Mouse (Mus musculus) heart, embryonic 12.5 days (tissue): ENCODE results near the gene Parva. TPM values are rescaled to one million over a fixed set of nuclear protein-coding genes. Genes with fewer than 3 reads are reported as not detected.

Experiments
- ATAC-seq: fragments of 200-750 bp; cut with Nextera tagmentation; 2 replicates; pipeline ENCODE4 v1.8.0; 2017; ENCODE audit warnings: moderate TSS enrichment, moderate library complexity; ENCODE audit not compliant: insufficient number of reproducible peaks, low FRiP score
- H3K27ac ChIP-seq: fragments of 300-500 bp; sonication (generic); 2 replicates; pipeline ENCODE4 v1.5.1; 2016; ENCODE audit warnings: mild to moderate bottlenecking, moderate library complexity; ENCODE audit not compliant: poor library complexity, severe bottlenecking
- H3K27me3 ChIP-seq: fragments of 300-500 bp; sonication (generic); replicated peaks from 2 replicates; pipeline ENCODE4 v1.6.1; 2016; ENCODE audit warnings: mild to moderate bottlenecking, moderate library complexity
- H3K36me3 ChIP-seq: fragments of 300-500 bp; sonication (generic); 2 replicates; pipeline ENCODE4 v1.6.1; 2016; ENCODE audit warnings: mild to moderate bottlenecking, moderate library complexity
- H3K4me1 ChIP-seq: fragments of 300-500 bp; sonication (generic); replicated peaks from 2 replicates; pipeline ENCODE4 v1.6.1; 2016; ENCODE audit warnings: mild to moderate bottlenecking
- H3K4me2 ChIP-seq: fragments of 300-500 bp; sonication (generic); 2 replicates; pipeline ENCODE4 v1.6.1; 2016; ENCODE audit warnings: mild to moderate bottlenecking, moderate library complexity
- H3K4me3 ChIP-seq: fragments of 300-500 bp; sonication (generic); 2 replicates; pipeline ENCODE4 v1.5.1; 2016; ENCODE audit warnings: mild to moderate bottlenecking
- H3K9ac ChIP-seq: fragments of 300-500 bp; sonication (generic); 2 replicates; pipeline ENCODE4 v1.6.1; 2016; ENCODE audit warnings: mild to moderate bottlenecking, moderate library complexity
- H3K9me3 ChIP-seq: fragments of 300-500 bp; sonication (generic); replicated peaks from 2 replicates; pipeline ENCODE4 v1.6.1; 2016; ENCODE audit warnings: mild to moderate bottlenecking, moderate library complexity
- WGBS: fragments of 180-500 bp; shearing (Covaris S2); methylation state at CpG from one replicate; pipeline ENCODE4 v1.1.7; 2016; 5-methylcytosine and 5-hydroxymethylcytosine counted together
- polyA plus RNA-seq: library from polyadenylated mRNA; unstranded; fragments of >200 nt; fragmentation: Nextera tagmentation; extraction: Ambion mirVana; gene quantifications from 2 replicates; pipeline ENCODE4 v1.2.1, GENCODE M21; 2016

Gene Parva
- polyA plus RNA-seq, 1 experiment from 2014 or later = 103 TPM

DNA sequence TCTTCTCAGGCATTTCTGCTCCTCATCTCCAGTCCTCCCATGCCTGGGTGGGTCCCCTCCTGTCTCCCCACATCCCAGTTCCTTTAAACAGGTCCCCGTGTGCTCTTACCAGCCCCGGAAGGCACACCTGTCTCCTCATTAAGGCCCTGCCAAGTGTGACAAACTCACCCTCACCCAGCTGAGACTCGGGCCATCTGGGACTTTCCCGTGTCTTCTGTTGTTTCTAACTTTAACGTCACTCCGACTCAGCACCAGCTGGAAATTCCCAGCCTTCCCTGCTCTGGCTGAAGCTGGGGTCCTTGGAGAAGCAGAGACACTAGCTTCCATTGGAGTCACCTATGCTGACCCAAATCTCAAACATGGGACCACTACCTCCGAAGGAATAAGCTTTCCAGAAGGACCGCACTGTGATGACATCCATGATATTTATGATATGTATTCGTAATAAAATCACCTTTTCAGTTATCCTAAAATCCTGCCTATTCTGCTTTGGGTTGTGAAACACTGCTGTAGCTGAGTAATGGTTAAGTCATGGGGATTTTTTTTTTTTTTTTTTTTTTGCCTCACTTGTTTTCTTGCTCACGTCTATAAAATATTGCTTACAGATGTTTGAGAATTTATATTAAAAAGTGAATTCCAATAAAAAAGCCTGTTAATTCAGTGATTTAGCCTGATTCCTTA is 72.3 kb downstream of the Parva start:
- ATAC-seq = no peak
- Histone ChIP-seq H3K9me3 (no peaks in the 10 kb centered on the region), H3K4me2 (no peak overlapping the region), H3K36me3 (no peaks in the 10 kb centered on the region), H3K9ac (no peak overlapping the region), H3K27ac (no peak overlapping the region; the same call in 1 of the 2 replicates), H3K4me1 (peaks cover 62% of the 10 kb centered on the region), H3K27me3 (no peaks in the 10 kb centered on the region), H3K4me3 (no peak overlapping the region)
- whole genome bisulfite sequencing = 46% methylated on average over 10 of the region's 10 CpGs

DNA sequence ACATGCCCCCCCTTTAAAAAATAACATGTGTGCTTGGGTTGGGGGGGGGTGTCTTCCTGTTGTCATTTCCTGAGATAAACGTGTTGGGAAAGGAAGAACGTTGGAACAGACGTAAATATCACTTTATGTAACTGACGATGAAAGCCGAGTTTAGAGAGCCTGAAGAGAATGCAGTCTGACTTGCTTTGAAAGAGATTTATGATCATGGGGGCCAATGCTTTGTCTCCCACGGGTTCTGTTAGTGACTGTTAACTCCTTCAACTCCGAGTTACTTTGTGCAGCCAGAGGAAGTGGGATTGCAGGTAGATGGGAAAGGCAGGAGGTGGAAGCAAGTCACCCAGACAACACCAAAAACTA is 72.8 kb downstream of the Parva start:
- Histone ChIP-seq H3K4me1 (peaks cover 57% of the 10 kb centered on the region), H3K36me3 (no peaks in the 10 kb centered on the region), H3K4me2 (0 out of 2 replicates have a peak overlapping the region, but pooled peaks have one; percentile 8), H3K9me3 (no peaks in the 10 kb centered on the region), H3K27ac (no peak overlapping the region), H3K4me3 (no peak overlapping the region), H3K27me3 (no peaks in the 10 kb centered on the region), H3K9ac (no peak overlapping the region)
- ATAC-seq = no peak
- WGBS = 40% methylated on average over 7 of the region's 7 CpGs

DNA sequence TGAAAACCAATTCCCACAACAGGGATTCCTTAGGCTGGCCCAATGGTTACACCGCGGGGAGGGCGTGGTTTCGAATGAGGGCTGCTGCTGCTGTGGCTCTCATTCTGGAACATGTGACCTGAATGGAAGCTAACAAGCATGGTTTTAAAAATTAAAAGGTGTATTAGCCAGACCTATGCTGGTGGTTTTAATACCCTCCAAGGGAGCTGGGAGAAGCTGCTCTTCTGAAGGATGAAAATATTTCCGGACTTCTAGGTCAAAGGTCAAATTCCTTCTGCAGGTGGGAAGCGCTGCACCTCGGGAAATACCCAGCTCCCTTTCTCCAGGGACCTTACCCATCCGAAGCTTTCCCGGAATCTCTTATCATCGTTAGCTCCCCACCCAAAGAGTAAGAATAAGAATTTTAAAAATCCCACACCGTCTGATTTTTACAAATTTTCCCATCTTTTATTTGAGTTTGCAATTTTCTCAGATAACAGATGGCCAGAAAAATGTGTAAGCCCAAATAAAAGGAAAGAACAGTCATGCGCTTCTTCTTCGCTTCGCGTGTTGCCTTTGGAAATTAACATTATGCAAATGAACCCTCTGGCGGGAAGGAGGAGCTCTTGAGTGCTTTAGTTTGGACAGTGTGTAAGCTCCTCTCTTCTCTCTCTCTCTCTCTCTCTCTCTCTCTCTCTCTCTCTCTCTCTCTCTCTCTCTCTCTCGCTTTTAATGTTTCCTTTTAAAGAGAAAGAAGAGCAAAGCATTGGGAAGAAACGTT is 74.9 kb downstream of the Parva start:
- no peak overlapping the region for H3K9ac ChIP-seq
- 39% methylated on average over 18 of the region's 18 CpGs for WGBS
- H3K27ac ChIP-seq = no peak overlapping the region
- no peak for ATAC-seq
- no peaks in the 10 kb centered on the region for H3K27me3 ChIP-seq
- no peaks in the 10 kb centered on the region for H3K36me3 ChIP-seq
- peak overlapping the region; percentile 32 for H3K4me2 ChIP-seq
- H3K9me3 ChIP-seq = no peaks in the 10 kb centered on the region
- peaks cover 52% of the 10 kb centered on the region for H3K4me1 ChIP-seq
- H3K4me3 ChIP-seq = no peak overlapping the region

DNA sequence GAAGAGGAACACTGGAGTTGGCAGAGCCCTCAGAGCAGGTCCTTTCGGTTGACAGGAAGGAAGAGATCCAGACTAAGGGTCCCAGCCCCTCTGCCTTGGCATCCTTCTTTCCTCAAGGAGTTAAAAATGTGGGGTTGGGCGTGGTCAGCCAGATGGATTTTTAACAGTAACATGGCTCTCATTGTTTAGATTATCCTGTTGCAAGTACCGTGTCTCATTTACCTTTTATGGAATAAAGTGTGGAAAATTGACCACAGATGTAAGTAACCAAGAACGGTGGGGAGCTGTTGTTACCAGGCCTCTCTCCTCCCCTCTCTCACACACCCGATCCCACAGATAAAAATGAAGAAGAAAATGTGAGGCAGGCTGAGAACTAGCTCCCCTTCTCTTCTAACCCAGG is 75.5 kb downstream of the Parva start:
- WGBS = 46% methylated on average over 5 of the region's 5 CpGs
- no peak overlapping the region for H3K27ac ChIP-seq
- no peaks in the 10 kb centered on the region for H3K36me3 ChIP-seq
- H3K4me3 ChIP-seq = no peak overlapping the region
- H3K9ac ChIP-seq = no peak overlapping the region
- no peak for ATAC-seq
- H3K4me2 ChIP-seq = no peak overlapping the region
- peaks cover 58% of the 10 kb centered on the region for H3K4me1 ChIP-seq
- no peaks in the 10 kb centered on the region for H3K9me3 ChIP-seq
- no peaks in the 10 kb centered on the region for H3K27me3 ChIP-seq

DNA sequence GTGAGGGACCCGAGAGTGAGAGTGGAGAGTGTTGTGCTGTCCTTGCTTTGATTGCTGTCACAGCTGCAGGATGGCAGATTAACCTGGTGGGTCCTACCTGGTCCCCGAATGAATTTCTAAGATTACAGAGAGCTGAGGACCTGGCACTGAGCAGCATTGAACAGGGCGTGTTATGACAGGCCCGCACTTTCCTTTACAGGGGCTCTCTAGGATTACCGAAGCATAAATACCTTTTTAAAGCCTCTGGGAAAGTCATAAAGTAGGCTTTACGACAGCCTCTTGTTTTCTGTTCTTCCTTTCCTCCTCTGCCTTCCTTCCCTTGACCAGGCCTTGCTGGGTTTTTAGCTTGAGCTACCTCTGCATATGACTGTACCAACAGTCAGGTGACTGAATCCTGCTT is 76.1 kb downstream of the Parva start:
- Histone ChIP-seq H3K4me2 (no peak overlapping the region), H3K27ac (no peak overlapping the region), H3K36me3 (no peaks in the 10 kb centered on the region), H3K4me3 (no peak overlapping the region), H3K9me3 (no peaks in the 10 kb centered on the region), H3K9ac (no peak overlapping the region), H3K27me3 (no peaks in the 10 kb centered on the region), H3K4me1 (peaks cover 61% of the 10 kb centered on the region)
- no peak for ATAC-seq
- WGBS = 78% methylated on average over 6 of the region's 6 CpGs

DNA sequence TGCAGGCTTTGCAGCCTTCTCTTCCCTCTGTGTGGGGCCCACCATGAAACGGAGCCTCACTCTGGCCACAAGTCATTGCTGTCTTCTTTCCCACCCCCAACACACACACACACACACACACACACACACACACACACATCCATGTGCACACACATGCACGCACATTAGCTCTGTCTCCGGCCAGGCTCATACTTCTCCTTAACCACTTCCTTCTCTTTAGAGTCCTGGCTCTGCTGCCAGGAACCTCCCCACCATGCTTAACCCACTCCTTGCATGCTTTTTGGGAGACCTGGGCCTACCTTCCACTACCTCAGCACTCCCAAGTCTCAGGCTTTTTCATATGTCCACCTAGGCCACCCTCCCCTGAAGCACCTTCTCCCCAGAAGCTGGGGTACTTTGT is 76.6 kb downstream of the Parva start:
- H3K4me3 ChIP-seq = no peak overlapping the region
- no peaks in the 10 kb centered on the region for H3K9me3 ChIP-seq
- no peak overlapping the region for H3K9ac ChIP-seq
- no peak for ATAC-seq
- H3K4me1 ChIP-seq = peaks cover 61% of the 10 kb centered on the region
- H3K4me2 ChIP-seq = no peak overlapping the region
- H3K36me3 ChIP-seq = no peaks in the 10 kb centered on the region
- H3K27ac ChIP-seq = no peak overlapping the region
- 85% methylated on average over 3 of the region's 3 CpGs for WGBS
- H3K27me3 ChIP-seq = no peaks in the 10 kb centered on the region

DNA sequence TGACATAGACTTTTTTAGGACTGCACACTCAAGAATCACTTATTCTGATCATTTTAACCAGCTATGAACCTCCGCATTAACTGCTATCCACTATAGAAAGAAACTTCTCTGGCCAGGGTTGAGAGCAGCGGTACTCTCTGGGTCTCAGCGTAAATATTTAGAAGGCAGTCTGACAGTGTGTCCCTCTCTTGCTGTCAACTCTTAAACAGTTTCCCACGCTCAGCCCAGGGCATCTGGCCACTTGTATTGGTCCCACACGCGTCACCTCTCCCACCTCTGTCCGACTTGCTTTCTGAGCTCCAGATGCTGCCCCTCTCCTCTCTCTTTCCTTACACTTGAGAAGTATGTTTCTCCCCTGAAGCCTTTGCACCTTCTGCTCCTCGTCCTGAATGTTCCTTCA is 81.8 kb downstream of the Parva start:
- no peaks in the 10 kb centered on the region for H3K9me3 ChIP-seq
- H3K27ac ChIP-seq = no peak overlapping the region
- peaks cover 65% of the 10 kb centered on the region for H3K4me1 ChIP-seq
- no peaks in the 10 kb centered on the region for H3K27me3 ChIP-seq
- WGBS = 64% methylated on average over 8 of the region's 8 CpGs
- no peak for ATAC-seq
- no peak overlapping the region for H3K4me2 ChIP-seq
- H3K9ac ChIP-seq = no peak overlapping the region
- H3K36me3 ChIP-seq = no peaks in the 10 kb centered on the region
- no peak overlapping the region for H3K4me3 ChIP-seq

DNA sequence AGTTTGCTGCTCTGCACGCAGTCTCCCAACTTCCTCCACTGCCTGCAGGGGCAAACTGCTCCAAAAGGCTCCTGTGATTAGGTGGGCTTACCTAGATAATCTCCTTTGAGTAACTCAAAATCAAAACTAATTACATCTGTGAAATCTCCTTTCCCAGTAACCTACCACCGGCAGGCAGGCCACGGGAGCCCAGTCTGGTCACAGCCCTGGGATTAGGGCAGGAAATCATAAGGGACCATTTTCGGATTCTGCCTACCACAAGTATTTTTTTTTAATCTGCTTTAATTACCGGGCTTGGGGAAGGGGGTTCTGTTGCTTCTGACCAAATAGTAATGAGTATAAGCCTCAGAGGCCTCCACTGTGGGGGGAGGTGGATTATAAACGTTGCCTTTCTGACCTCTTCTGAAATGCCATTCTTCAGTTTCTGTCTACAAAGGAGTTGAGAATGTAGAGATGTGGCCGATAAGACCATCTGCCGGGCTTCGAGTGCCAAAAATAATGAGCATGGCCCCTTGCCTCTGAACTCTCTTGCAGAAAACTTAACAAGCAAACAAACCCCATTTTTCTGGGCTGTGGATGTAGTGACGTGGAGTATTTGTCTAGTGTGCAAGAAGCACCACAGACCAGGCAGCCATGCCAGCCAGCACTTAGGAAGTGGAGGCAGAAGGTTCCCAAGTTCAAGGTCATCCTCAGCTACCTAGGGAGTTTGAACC is 83.2 kb downstream of the Parva start:
- H3K9me3 ChIP-seq = no peaks in the 10 kb centered on the region
- no peak for ATAC-seq
- peaks cover 68% of the 10 kb centered on the region for H3K4me1 ChIP-seq
- H3K27ac ChIP-seq = no peak overlapping the region
- H3K27me3 ChIP-seq = no peaks in the 10 kb centered on the region
- no peak overlapping the region for H3K4me2 ChIP-seq
- H3K4me3 ChIP-seq = no peak overlapping the region
- H3K9ac ChIP-seq = no peak overlapping the region
- H3K36me3 ChIP-seq = no peaks in the 10 kb centered on the region
- WGBS = 46% methylated on average over 10 of the region's 10 CpGs

DNA sequence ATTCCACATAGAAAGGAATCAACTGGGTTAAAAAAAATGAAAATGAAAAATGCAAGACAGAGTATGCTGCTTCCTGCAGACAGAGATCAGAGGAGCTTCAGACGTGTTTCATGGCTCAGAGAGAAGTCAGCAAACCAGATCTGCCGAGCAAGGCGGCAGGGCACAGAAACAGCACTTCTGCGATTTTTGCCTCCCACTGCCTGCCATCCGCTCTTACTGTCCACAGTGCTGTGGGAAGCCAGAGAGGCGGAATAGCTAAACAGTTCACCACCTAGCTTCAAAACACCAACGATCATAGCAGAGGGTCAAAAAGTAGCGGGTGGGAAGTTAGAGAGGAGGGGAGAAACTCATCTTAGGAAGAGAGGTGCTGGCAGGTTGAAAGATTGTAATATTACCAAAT is 84.0 kb downstream of the Parva start:
- Histone ChIP-seq H3K4me3 (no peak overlapping the region), H3K36me3 (no peaks in the 10 kb centered on the region), H3K9me3 (no peaks in the 10 kb centered on the region), H3K9ac (no peak overlapping the region), H3K27ac (peak overlapping the region; percentile 8; the same call in 1 of the 2 replicates), H3K4me2 (no peak overlapping the region), H3K4me1 (peaks cover 68% of the 10 kb centered on the region), H3K27me3 (no peaks in the 10 kb centered on the region)
- 67% methylated on average over 8 of the region's 8 CpGs for WGBS
- no peak for ATAC-seq

DNA sequence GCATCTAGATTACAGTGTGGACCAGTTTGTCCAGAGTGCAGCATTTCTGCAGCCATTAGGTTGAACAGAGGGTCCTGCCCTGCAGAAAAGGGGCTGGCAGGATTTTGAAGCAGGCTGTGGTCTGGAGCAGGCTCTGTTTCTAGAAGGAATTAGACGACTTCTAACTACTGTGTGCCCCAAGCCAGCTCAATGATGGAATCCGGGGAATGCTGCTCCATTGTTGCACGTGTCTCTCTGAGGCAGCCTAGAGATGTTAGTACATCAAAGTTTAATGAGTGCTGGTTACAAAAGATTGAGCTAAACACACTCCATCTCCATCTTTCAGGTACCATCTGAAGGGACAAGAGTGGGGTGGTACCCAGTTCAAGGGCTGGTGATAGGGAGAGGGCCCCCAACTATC is 85.0 kb downstream of the Parva start:
- no peak overlapping the region for H3K9ac ChIP-seq
- H3K4me3 ChIP-seq = no peak overlapping the region
- H3K27ac ChIP-seq = peak overlapping the region; percentile 66
- WGBS = 25% methylated on average over 3 of the region's 3 CpGs
- ATAC-seq = no peak
- H3K27me3 ChIP-seq = no peaks in the 10 kb centered on the region
- 0 out of 2 replicates have a peak overlapping the region, but pooled peaks have one; percentile 10 for H3K4me2 ChIP-seq
- H3K4me1 ChIP-seq = peaks cover 61% of the 10 kb centered on the region
- H3K9me3 ChIP-seq = no peaks in the 10 kb centered on the region
- no peaks in the 10 kb centered on the region for H3K36me3 ChIP-seq

DNA sequence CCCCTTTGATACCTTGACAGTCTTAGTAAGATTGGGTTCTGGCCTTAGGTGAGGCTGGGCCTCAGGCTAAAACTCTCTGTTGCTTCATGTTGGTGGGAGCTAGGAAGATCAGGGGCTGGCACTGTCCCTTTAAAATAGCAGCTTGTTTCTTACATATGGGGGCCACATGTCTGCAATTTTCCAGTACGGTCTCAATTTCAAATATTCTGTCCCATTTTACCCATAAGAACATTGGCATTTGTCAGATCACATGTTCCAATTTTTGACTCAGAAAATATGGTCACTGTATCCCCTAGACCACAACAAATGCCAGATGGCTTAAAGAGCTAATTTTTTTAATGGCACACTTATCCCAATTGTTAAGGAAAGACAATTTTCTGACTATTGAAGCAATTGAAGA is 85.6 kb downstream of the Parva start:
- peaks cover 55% of the 10 kb centered on the region for H3K4me1 ChIP-seq
- H3K9me3 ChIP-seq = no peaks in the 10 kb centered on the region
- peak overlapping the region; percentile 66 for H3K27ac ChIP-seq
- H3K4me3 ChIP-seq = no peak overlapping the region
- H3K9ac ChIP-seq = no peak overlapping the region
- H3K36me3 ChIP-seq = no peaks in the 10 kb centered on the region
- ATAC-seq = no peak
- no peak overlapping the region for H3K4me2 ChIP-seq
- 74% methylated on average over 1 of the region's 1 CpGs for WGBS
- no peaks in the 10 kb centered on the region for H3K27me3 ChIP-seq
